Mouse (Mus musculus): ENCODE data around the gene Lipa. TPM values are rescaled to one million over a fixed set of nuclear protein-coding genes. Genes with fewer than 3 reads are reported as not detected.

Gene Lipa
- polyA plus RNA-seq, 1 experiment from 2014 or later: 12.7 TPM

GRCm38 (mm10) chr19:34550534-34551223, 23.4 kb upstream of the Lipa start, which contains the start of gene Ifit2:
TSS of gene Ifit2 (plus strand) at chr19:34550694.
- peak within 1 kb of the TSS; percentile 66 for H3K4me2 ChIP-seq
- peak within 1 kb of the TSS; percentile 56 for H3K9ac ChIP-seq
- 1% methylated on average over 22 of the region's 22 CpGs for whole genome bisulfite sequencing
- peak; percentile 97 for ATAC-seq
- H3K27me3 ChIP-seq: no peaks in the 10 kb centered on the region
- no peaks in the 10 kb centered on the region for H3K36me3 ChIP-seq (ENCODE audit: poor library complexity, severe bottlenecking)
- no peaks in the 10 kb centered on the region for H3K9me3 ChIP-seq (replicated peaks)
- H3K27ac ChIP-seq: no peak within 1 kb of the TSS
- H3K4me3 ChIP-seq: peak within 1 kb of the TSS; percentile 48
- 0 out of 2 replicates have a peak, but pooled peaks cover 4% of the 10 kb centered on the region for H3K4me1 ChIP-seq

GRCm38 (mm10) chr19:34550205-34550533, 22.9 kb upstream of the Lipa start:
- H3K9me3 ChIP-seq (replicated peaks): no peaks in the 10 kb centered on the region
- 0 out of 2 replicates have a peak, but pooled peaks cover 4% of the 10 kb centered on the region for H3K4me1 ChIP-seq
- 35% methylated on average over 4 of the region's 4 CpGs for WGBS
- H3K27me3 ChIP-seq: no peaks in the 10 kb centered on the region
- H3K36me3 ChIP-seq (ENCODE audit: poor library complexity, severe bottlenecking): no peaks in the 10 kb centered on the region
- peak overlapping the region; percentile 56 for H3K9ac ChIP-seq
- H3K27ac ChIP-seq: no peak overlapping the region
- ATAC-seq: peak; percentile 56; the same call in 1 of the 2 replicates
- peak overlapping the region; percentile 66 for H3K4me2 ChIP-seq
- peak overlapping the region; percentile 48 for H3K4me3 ChIP-seq

GRCm38 (mm10) chr19:34547976-34548375, 20.7 kb upstream of the Lipa start:
- Histone ChIP-seq H3K9me3 (replicated peaks) (no peaks in the 10 kb centered on the region), H3K4me2 (no peak overlapping the region), H3K4me1 (0 out of 2 replicates have a peak, but pooled peaks cover 4% of the 10 kb centered on the region), H3K9ac (no peak overlapping the region), H3K27ac (no peak overlapping the region), H3K4me3 (no peak overlapping the region), H3K27me3 (no peaks in the 10 kb centered on the region), H3K36me3 (ENCODE audit: poor library complexity, severe bottlenecking) (no peaks in the 10 kb centered on the region)
- ATAC-seq: no peak
- WGBS: 32% methylated on average over 7 of the region's 7 CpGs

- Histone ChIP-seq H3K4me3 (no peak overlapping the region), H3K27ac (no peak overlapping the region), H3K9me3 (replicated peaks) (no peaks in the 10 kb centered on the region), H3K4me2 (no peak overlapping the region), H3K4me1 (no peaks in the 10 kb centered on the region), H3K36me3 (ENCODE audit: poor library complexity, severe bottlenecking) (no peaks in the 10 kb centered on the region), H3K27me3 (no peaks in the 10 kb centered on the region), H3K9ac (no peak overlapping the region)
- 92% methylated on average over 4 of the region's 4 CpGs for WGBS
- ATAC-seq: no peak
Observed at GRCm38 (mm10) chr19:34546211-34546610, 18.9 kb upstream of the Lipa start.

GRCm38 (mm10) chr19:34539422-34539821, 12.1 kb upstream of the Lipa start:
- no peaks in the 10 kb centered on the region for H3K9me3 ChIP-seq (replicated peaks)
- H3K27ac ChIP-seq: no peak overlapping the region
- H3K4me2 ChIP-seq: no peak overlapping the region
- H3K9ac ChIP-seq: no peak overlapping the region
- no peak for ATAC-seq
- no peaks in the 10 kb centered on the region for H3K27me3 ChIP-seq
- H3K36me3 ChIP-seq (ENCODE audit: poor library complexity, severe bottlenecking): no peaks in the 10 kb centered on the region
- 83% methylated on average over 1 of the region's 1 CpGs for WGBS
- H3K4me3 ChIP-seq: no peak overlapping the region
- H3K4me1 ChIP-seq: no peaks in the 10 kb centered on the region

- Histone ChIP-seq H3K9me3 (replicated peaks) (no peaks in the 10 kb centered on the region), H3K27me3 (no peaks in the 10 kb centered on the region), H3K36me3 (ENCODE audit: poor library complexity, severe bottlenecking) (no peaks in the 10 kb centered on the region), H3K27ac (no peak overlapping the region), H3K9ac (no peak overlapping the region), H3K4me3 (no peak overlapping the region), H3K4me1 (no peaks in the 10 kb centered on the region), H3K4me2 (no peak overlapping the region)
- no peak for ATAC-seq
- WGBS: 95% methylated on average over 4 of the region's 4 CpGs
Observed at GRCm38 (mm10) chr19:34532061-34532751, 4.9 kb upstream of the Lipa start.

GRCm38 (mm10) chr19:34526321-34526923, 852 bp downstream of the Lipa start:
- H3K9ac ChIP-seq: peak overlapping the region; percentile 74
- H3K4me3 ChIP-seq: peak overlapping the region; percentile 69
- peak; percentile 14; the same call in 1 of the 2 replicates for ATAC-seq
- H3K9me3 ChIP-seq (replicated peaks): no peaks in the 10 kb centered on the region
- 45% methylated on average over 11 of the region's 11 CpGs for WGBS
- H3K27me3 ChIP-seq: no peaks in the 10 kb centered on the region
- peak overlapping the region; percentile 85 for H3K4me2 ChIP-seq
- peaks cover 10% of the 10 kb centered on the region for H3K4me1 ChIP-seq
- H3K36me3 ChIP-seq (ENCODE audit: poor library complexity, severe bottlenecking): no peaks in the 10 kb centered on the region
- H3K27ac ChIP-seq: no peak overlapping the region

GRCm38 (mm10) chr19:34524646-34525045, 2.6 kb downstream of the Lipa start:
- ATAC-seq: no peak
- WGBS: 82% methylated on average over 9 of the region's 9 CpGs

GRCm38 (mm10) chr19:34523106-34523725, 4.1 kb downstream of the Lipa start:
- Histone ChIP-seq H3K36me3 (ENCODE audit: poor library complexity, severe bottlenecking) (peaks cover 2% of the 10 kb centered on the region; the same call in 1 of the 2 replicates), H3K4me3 (no peak overlapping the region), H3K9me3 (replicated peaks) (no peaks in the 10 kb centered on the region), H3K4me1 (peaks cover 10% of the 10 kb centered on the region), H3K27me3 (no peaks in the 10 kb centered on the region), H3K4me2 (no peak overlapping the region), H3K9ac (no peak overlapping the region), H3K27ac (no peak overlapping the region)
- ATAC-seq: no peak
- WGBS: 87% methylated on average over 12 of the region's 12 CpGs

More at GRCm38 (mm10) chr19:34524646-34525045, 2.6 kb downstream of the Lipa start:
- H3K27ac ChIP-seq: no peak overlapping the region
- no peak overlapping the region for H3K4me3 ChIP-seq
- H3K4me1 ChIP-seq: peaks cover 10% of the 10 kb centered on the region
- H3K27me3 ChIP-seq: no peaks in the 10 kb centered on the region
- H3K9me3 ChIP-seq (replicated peaks): no peaks in the 10 kb centered on the region
- no peaks in the 10 kb centered on the region for H3K36me3 ChIP-seq (ENCODE audit: poor library complexity, severe bottlenecking)
- H3K9ac ChIP-seq: no peak overlapping the region
- no peak overlapping the region for H3K4me2 ChIP-seq

- ATAC-seq: no peak
- H3K27me3 ChIP-seq: no peaks in the 10 kb centered on the region
- H3K4me3 ChIP-seq: no peak overlapping the region
- no peak overlapping the region for H3K9ac ChIP-seq
- H3K9me3 ChIP-seq (replicated peaks): no peaks in the 10 kb centered on the region
- H3K36me3 ChIP-seq (ENCODE audit: poor library complexity, severe bottlenecking): peaks cover 4% of the 10 kb centered on the region; the same call in 1 of the 2 replicates
- no peak overlapping the region for H3K27ac ChIP-seq
- H3K4me2 ChIP-seq: no peak overlapping the region
- WGBS: 91% methylated on average over 1 of the region's 1 CpGs
- peaks cover 10% of the 10 kb centered on the region for H3K4me1 ChIP-seq
Observed at GRCm38 (mm10) chr19:34521978-34522377, 5.3 kb downstream of the Lipa start.

GRCm38 (mm10) chr19:34521361-34521760, 5.9 kb downstream of the Lipa start:
- no peak overlapping the region for H3K4me3 ChIP-seq
- no peaks in the 10 kb centered on the region for H3K27me3 ChIP-seq
- WGBS: 75% methylated on average over 2 of the region's 2 CpGs
- peaks cover 4% of the 10 kb centered on the region; the same call in 1 of the 2 replicates for H3K36me3 ChIP-seq (ENCODE audit: poor library complexity, severe bottlenecking)
- H3K4me1 ChIP-seq: peaks cover 4% of the 10 kb centered on the region
- H3K9ac ChIP-seq: no peak overlapping the region
- no peak overlapping the region for H3K27ac ChIP-seq
- ATAC-seq: no peak
- H3K9me3 ChIP-seq (replicated peaks): no peaks in the 10 kb centered on the region
- no peak overlapping the region for H3K4me2 ChIP-seq

- H3K36me3 ChIP-seq (ENCODE audit: poor library complexity, severe bottlenecking): peaks cover 4% of the 10 kb centered on the region; the same call in 1 of the 2 replicates
- H3K4me3 ChIP-seq: no peak overlapping the region
- H3K4me1 ChIP-seq: no peaks in the 10 kb centered on the region
- ATAC-seq: no peak
- H3K4me2 ChIP-seq: no peak overlapping the region
- no peaks in the 10 kb centered on the region for H3K9me3 ChIP-seq (replicated peaks)
- H3K27ac ChIP-seq: no peak overlapping the region
- H3K27me3 ChIP-seq: no peaks in the 10 kb centered on the region
- 89% methylated on average over 4 of the region's 4 CpGs for WGBS
- no peak overlapping the region for H3K9ac ChIP-seq
Observed at GRCm38 (mm10) chr19:34520051-34520450, 7.2 kb downstream of the Lipa start.
